Mouse (Mus musculus) spleen, embryonic (tissue): ENCODE measurements around the gene Ptpn6.

Experiments used
- CTCF ChIA-PET: fragments of 350-600 bp; sonication (Branson Sonifier 250); formaldehyde crosslinking; loops from one replicate; lab custom pipeline; 2022; lab: Charles Lee

The Ptpn6 gene

GRCm38 (mm10) chr6:124734417-124734816 lies 4.1 kb downstream of the Ptpn6 start:
- CTCF ChIA-PET = no interaction called here

GRCm38 (mm10) chr6:124732476-124733370 lies 5.8 kb downstream of the Ptpn6 start:
- CTCF ChIA-PET = interaction anchor here (1.4 kb wide), 1 partner anchor 16 kb away, joined by 3 read pairs; no protein-coding TSS in a partner anchor

- CTCF ChIA-PET = interaction anchor here (1.1 kb wide), 1 partner anchor 14 kb away, joined by 6 read pairs; no protein-coding TSS in a partner anchor
These were observed 7.5 kb downstream of the Ptpn6 start for GRCm38 (mm10) chr6:124731038-124731437.

- CTCF ChIA-PET = interaction anchor here (0.6 to 1.8 kb wide), 4 partner anchors 11 to 79 kb away, joined by 3 to 9 read pairs (median 4); no protein-coding TSS in a partner anchor
These were observed 8.4 kb downstream of the Ptpn6 start for GRCm38 (mm10) chr6:124729850-124730705.

GRCm38 (mm10) chr6:124728621-124729020 lies 9.9 kb downstream of the Ptpn6 start:
- CTCF ChIA-PET = interaction anchor here (0.9 to 1.8 kb wide), 2 partner anchors 9 to 10 kb away, joined by 4 to 9 read pairs; partner anchors contain the start of gene Ptpn6

GRCm38 (mm10) chr6:124724472-124724871 lies 14.0 kb downstream of the Ptpn6 start:
- CTCF ChIA-PET = interaction anchor here (1.1 to 1.5 kb wide), 2 partner anchors 9 to 32 kb away, joined by 5 to 9 read pairs; partner anchors contain the start of genes Atn1 and Gm45234

- CTCF ChIA-PET = interaction anchor here (1.5 kb wide), 1 partner anchor 8 kb away, joined by 5 read pairs; no protein-coding TSS in a partner anchor
These were observed 15.0 kb downstream of the Ptpn6 start for GRCm38 (mm10) chr6:124723541-124723940.

GRCm38 (mm10) chr6:124722876-124723473 lies 15.5 kb downstream of the Ptpn6 start:
- CTCF ChIA-PET = interaction anchor here (0.7 kb wide), 1 partner anchor 568 kb away, joined by 3 read pairs; no protein-coding TSS in a partner anchor

- CTCF ChIA-PET = no interaction called here
These were observed 17.6 kb downstream of the Ptpn6 start for GRCm38 (mm10) chr6:124720904-124721303.

- CTCF ChIA-PET = interaction anchor here (0.9 to 1.4 kb wide), 3 partner anchors 10 to 51 kb away, joined by 3 to 9 read pairs (median 5); no protein-coding TSS in a partner anchor
These were observed 19.0 kb downstream of the Ptpn6 start for GRCm38 (mm10) chr6:124719354-124719978.

GRCm38 (mm10) chr6:124718703-124719102 lies 19.8 kb downstream of the Ptpn6 start:
- CTCF ChIA-PET = interaction anchor here (1.4 kb wide), 1 partner anchor 11 kb away, joined by 9 read pairs; no protein-coding TSS in a partner anchor

GRCm38 (mm10) chr6:124717968-124718367 lies 20.5 kb downstream of the Ptpn6 start:
- CTCF ChIA-PET = interaction anchor here (0.7 to 3.3 kb wide), 4 partner anchors 12 to 38 kb away, joined by 3 to 22 read pairs (median 4); partner anchors contain the start of genes Atn1, Gm45234 and Grcc10

GRCm38 (mm10) chr6:124716864-124717490 lies 21.5 kb downstream of the Ptpn6 start:
- CTCF ChIA-PET = interaction anchor here (1.0 to 3.3 kb wide), 4 partner anchors 13 to 38 kb away, joined by 3 to 22 read pairs (median 6); partner anchors contain the start of gene Grcc10

GRCm38 (mm10) chr6:124712918-124713317 lies 25.6 kb downstream of the Ptpn6 start:
- CTCF ChIA-PET = no interaction called here

GRCm38 (mm10) chr6:124711824-124712782 lies 26.4 kb downstream of the Ptpn6 start, which contains the start of the genes Emg1 and Phb2:
Gene Emg1, minus strand, starts transcription at chr6:124712178.
Gene Phb2, plus strand, starts transcription at chr6:124712336.
- CTCF ChIA-PET = interaction anchor here (1.3 kb wide), 1 partner anchor 33 kb away, joined by 3 read pairs; no protein-coding TSS in a partner anchor

- CTCF ChIA-PET = interaction anchor here (0.6 kb wide), 1 partner anchor 34 kb away, joined by 3 read pairs; no protein-coding TSS in a partner anchor
These were observed 30.1 kb downstream of the Ptpn6 start for GRCm38 (mm10) chr6:124708289-124708889.

- CTCF ChIA-PET = no interaction called here
These were observed 32.4 kb downstream of the Ptpn6 start for GRCm38 (mm10) chr6:124706061-124706627.
